Mouse (Mus musculus): Measurements from ENCODE around the gene Saysd1.
A peak's percentile ranks its signal among the peaks of the same experiment; 100 is the strongest.

The Saysd1 gene

GRCm38 (mm10) chr14:20162686-20163085, 24.4 kb upstream of the Saysd1 start:
- no peak for DNase-seq

DNA sequence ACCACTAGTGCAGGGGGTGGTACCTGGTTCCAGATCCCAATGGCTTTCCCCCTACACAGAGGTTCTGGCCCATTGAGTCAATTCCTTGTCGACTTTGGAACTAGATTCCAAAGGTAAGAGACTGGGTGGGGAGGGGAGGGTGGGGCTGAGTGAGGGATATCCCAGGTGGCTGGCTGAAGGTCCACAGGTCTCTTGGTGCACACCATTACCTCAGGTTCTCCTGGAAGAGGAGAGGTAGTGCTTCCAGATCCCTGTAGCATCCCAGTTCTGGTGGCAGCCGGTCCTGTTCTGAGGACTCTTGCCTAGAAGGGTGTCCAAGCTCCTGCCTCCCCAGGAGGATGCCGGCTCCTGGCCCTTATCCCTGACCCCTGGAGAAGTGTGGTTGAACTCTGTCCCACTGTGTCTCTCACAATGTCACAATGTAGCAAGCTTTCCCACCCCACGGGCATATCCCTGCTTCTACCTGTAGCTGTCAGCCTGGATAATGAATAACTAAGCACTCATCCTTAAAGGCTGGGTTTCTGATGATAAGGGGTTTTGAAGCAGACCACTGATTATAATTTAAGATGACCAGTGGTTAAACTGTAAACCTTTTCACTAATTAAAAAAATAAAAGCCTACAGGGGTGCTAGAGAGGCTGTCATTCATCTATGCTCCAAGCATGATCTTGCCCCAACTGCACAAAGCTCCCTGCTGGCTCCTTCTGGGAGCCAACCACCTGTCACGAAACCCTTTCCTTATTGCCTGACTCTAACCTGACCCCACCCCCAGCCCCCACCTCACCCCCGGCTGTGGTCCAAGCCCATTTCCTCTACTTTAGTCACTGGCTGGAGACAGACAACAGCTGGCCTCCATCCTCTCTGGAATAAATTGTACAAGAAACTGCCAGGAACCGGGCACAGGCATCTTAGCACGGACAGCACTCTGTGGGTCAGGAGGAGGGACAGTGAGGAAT, 20.7 kb upstream of the Saysd1 start:
- DNase-seq: no peak

GRCm38 (mm10) chr14:20157595-20157994, 19.3 kb upstream of the Saysd1 start:
- DNase-seq: no peak

DNA sequence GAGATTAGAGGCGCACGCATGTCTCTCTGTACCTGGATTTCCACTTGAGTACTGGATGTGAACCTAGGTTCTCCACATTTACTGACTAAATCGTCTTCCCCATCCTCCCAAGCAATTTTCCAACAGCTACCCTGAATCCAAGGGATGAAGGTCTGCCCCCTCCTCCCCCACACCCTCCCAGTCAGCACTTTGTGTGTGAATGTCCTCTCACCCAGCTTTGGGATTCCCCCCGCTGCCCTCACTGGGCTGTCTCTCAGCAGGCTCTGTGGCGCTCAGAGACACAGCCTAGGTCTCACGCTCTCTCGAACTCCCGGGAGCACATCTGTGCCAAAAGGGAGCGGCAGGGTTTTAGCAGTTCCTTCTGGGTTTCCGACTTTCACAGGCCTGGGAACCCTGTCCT, 17.4 kb upstream of the Saysd1 start:
- DNase-seq: no peak

- no peak for DNase-seq
Measured at GRCm38 (mm10) chr14:20154937-20155336, 16.6 kb upstream of the Saysd1 start.

- DNase-seq: no peak
Measured at GRCm38 (mm10) chr14:20154245-20154644, 15.9 kb upstream of the Saysd1 start.

DNA sequence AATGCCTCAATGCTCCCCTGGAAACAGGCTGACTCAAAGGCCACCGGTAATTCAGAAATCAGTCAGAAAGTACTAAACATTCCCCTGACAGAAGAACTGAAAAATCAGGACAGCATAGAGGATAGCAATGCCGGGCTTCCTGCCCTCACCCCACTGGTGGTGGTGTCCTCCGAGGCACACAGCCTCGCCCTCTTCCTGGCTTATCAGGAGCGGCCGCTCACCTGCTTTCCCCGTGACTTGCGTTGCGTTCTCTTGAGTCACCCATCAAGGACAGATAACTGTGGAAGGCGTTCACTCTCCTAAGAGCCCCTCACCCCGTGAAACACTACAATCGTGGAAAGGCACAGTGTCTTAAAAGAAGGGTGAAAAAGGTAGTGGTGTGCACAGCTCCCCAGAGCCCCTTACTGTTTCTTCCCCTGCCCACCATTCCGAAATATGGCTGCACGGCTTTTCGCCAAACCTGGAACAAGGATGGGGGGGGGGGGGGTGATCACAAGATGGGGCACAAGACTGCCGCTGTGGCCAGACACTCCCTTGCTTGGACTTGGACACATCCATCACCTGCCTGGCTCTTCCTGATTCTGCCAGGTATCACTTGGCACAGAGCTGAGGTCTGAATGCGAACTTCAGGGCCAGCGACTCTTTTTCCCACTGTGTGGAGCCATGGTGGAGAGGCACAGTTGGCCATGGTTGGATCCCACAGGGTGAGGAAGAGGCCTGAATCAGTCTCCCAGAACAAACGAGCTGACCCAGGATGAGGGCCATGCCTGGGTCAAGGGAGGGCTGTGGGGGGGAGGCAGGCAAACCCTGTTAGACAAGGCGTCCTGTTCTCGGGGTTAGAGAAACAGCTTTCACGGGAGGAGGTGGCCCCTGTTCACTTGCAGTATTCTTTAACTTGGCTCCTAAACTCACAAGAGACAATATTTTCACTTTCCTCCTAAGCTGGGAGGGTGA, 11.1 kb upstream of the Saysd1 start:
- no peak for DNase-seq

GRCm38 (mm10) chr14:20148514-20148913, 10.2 kb upstream of the Saysd1 start:
- no peak for DNase-seq

GRCm38 (mm10) chr14:20147854-20148253, 9.5 kb upstream of the Saysd1 start:
- DNase-seq: no peak

- peak; percentile 63 for DNase-seq
Measured at GRCm38 (mm10) chr14:20144093-20144492, 5.8 kb upstream of the Saysd1 start.

DNA sequence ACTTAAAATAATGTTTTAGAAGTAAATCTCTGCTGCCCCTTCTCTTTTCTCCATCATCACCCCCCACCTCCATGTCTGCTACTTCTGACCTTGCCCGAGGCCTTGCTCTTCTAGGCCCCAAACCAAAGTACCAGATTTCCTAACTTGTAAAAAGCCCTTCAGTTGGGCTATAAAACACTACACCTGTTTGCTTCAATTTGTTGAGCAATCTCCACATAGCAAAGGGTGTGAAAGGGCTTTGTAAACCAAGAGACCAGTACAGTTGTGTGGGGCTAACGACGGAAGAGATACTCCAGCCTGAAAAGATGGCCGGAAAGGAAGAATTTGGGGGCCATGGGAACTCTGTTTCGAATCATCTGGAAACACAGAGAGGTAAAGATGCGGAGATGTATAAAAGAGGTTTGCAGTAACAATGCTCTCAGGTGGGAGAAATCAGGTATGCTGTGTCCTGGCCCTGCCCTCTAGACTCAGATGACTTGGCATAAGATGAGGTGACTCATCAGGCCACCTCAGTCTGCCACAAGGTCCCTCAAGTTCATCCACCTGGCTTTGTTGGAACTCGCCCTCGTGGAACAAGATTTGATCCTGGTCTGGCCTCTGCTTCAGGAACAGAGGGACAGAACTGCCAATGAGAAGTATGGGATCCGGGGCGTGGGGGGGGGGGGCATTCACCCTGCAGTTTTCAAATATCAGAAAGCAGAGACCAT, 3.2 kb downstream of the Saysd1 start:
- DNase-seq: no peak

GRCm38 (mm10) chr14:20128162-20128561, 10.2 kb downstream of the Saysd1 start:
- no peak for DNase-seq

GRCm38 (mm10) chr14:20127406-20128087, 10.8 kb downstream of the Saysd1 start:
- no peak for DNase-seq

DNA sequence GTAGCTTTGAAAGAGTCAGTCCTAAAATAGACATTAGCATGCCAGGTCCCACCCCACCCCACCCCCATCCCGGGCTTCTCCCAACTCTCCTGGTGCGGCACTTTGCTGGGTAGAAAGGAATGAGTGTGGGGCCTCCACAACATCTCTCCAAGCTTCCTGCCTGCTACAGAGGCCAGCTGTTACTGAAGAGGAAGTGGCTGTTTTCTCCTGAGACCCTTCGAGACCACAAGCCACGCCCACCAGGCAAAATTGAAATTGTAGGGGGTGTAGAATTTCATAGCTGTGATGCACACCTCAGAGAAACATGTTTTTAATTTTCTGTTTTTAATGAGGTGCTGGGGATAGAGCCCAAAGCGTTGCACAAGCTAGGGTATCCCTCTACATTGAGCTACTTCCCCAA, 17.5 kb downstream of the Saysd1 start:
- no peak for DNase-seq

- DNase-seq: no peak
Measured at GRCm38 (mm10) chr14:20120012-20120411, 18.3 kb downstream of the Saysd1 start.

GRCm38 (mm10) chr14:20116149-20116605, 22.2 kb downstream of the Saysd1 start:
- DNase-seq: no peak

GRCm38 (mm10) chr14:20114951-20115350, 23.4 kb downstream of the Saysd1 start:
- no peak for DNase-seq

DNA sequence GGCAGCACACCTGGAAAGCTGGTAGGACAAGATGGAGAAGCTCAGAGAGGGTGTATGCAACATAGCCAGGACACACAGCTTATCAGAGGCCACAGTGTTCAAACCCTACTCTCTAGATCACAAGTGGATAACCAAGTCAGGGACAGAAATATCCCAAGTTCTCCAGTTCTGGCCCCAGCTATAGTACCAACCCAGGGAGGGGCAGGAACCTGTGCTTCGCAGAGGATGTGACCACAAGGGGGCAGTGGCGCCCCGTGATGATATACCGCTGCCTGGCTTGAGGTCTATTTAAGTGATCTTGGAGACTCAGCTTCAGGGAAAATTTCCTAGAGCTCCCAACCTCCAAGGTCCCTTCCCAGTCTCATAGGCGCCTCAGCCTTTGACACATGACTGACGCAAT, 24.4 kb downstream of the Saysd1 start:
- DNase-seq: peak; percentile 75

DNA sequence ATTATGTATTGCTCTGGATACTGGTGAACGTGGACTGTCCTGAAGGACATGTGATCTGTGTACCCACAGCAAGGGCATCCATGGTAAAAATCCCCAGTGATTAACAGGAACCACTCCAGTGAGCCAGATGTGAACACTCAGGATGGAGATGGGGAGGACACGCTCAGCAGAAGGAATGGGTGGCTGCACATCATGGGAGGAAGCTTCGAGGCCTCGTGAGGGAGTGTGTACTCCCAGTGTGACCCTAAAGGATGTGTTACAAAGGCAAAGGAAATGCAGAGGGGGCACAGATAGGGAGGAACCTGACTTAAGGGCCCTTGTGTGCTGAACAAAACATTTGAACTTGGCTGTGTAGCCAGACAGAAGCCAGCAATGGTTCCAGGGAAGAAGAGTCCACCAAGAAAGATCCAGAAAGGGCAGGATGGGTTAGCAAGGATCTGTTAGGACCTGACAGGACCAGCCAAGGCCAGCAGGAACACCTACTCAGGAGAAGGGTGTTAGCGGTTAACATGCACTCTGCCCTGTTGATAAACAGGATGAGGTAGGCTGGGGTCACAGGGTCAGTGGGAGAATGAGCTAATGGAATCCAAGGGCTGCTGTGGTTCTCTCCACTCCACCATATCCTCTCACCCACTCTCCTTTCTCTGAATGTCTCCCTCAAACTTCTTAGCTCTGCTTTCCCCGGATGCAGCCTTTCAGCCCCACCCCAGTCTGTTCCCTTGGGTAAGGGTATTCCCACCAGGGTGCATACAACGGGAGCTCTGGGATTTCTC, 25.0 kb downstream of the Saysd1 start:
- no peak for DNase-seq

GRCm38 (mm10) chr14:20112218-20112617, 26.1 kb downstream of the Saysd1 start:
- no peak for DNase-seq

- no peak for DNase-seq
Measured at GRCm38 (mm10) chr14:20110945-20111344, 27.4 kb downstream of the Saysd1 start.
